Mouse (Mus musculus) kidney, adult 2 months (tissue): Measurements from ENCODE around the gene Aimp2. TPM values are rescaled to one million over a fixed set of nuclear protein-coding genes. Genes with fewer than 3 reads are reported as not detected.

Experiments
- DNase-seq: peaks from one replicate; pipeline ENCODE4 v3.0.0; 2021
- H3K27ac ChIP-seq: fragments of 200-500 bp; 2 replicates; pipeline ENCODE4 v1.5.1; 2012; ENCODE audit warnings: low read depth, low read length, control low read depth, inconsistent platforms; ENCODE audit not compliant: insufficient read depth
- H3K27me3 ChIP-seq: fragments of 200-500 bp; replicated peaks from 2 replicates; pipeline ENCODE4 v1.6.1; 2012; ENCODE audit warnings: mild to moderate bottlenecking, moderate library complexity, low read length, inconsistent platforms; ENCODE audit not compliant: control insufficient read depth, insufficient read depth
- H3K36me3 ChIP-seq: fragments of 200-500 bp; 2 replicates; pipeline ENCODE4 v1.6.1; 2012; ENCODE audit warnings: mild to moderate bottlenecking, moderate library complexity, low read length, inconsistent platforms; ENCODE audit not compliant: control insufficient read depth, insufficient read depth
- H3K4me1 ChIP-seq: fragments of 200-500 bp; 2 replicates; pipeline ENCODE4 v1.6.1; 2011; ENCODE audit warnings: low read length; ENCODE audit not compliant: control insufficient read depth, insufficient read depth
- H3K4me3 ChIP-seq: fragments of 200-500 bp; 2 replicates; pipeline ENCODE4 v1.5.1; 2011; ENCODE audit warnings: mild to moderate bottlenecking, low read depth, low read length, control low read depth; ENCODE audit not compliant: insufficient read depth
- CTCF ChIP-seq: fragments of 200-500 bp; conservative IDR thresholded peaks from 2 replicates; pipeline ENCODE4 v1.5.1; 2011; ENCODE audit warnings: low read depth, mild to moderate bottlenecking, control low read depth, low read length, moderate library complexity, mixed read lengths; ENCODE audit not compliant: insufficient read depth, insufficient read length
- POLR2A ChIP-seq: fragments of 200-500 bp; IDR thresholded peaks from one replicate; pipeline ENCODE4 v1.6.1; 2011; ENCODE audit warnings: low read depth, low read length, control low read depth
- WGBS: fragments of 180-500 bp; shearing (Covaris S2); methylation state at CpG from one replicate; pipeline ENCODE4 v1.1.7; 2018; 5-methylcytosine and 5-hydroxymethylcytosine counted together
- polyA plus RNA-seq: library from polyadenylated mRNA; depleted of rRNA; stranded (reverse); fragments of >200 nt; gene quantifications from 2 replicates; pipeline ENCODE4 v1.2.3, GENCODE M21; 2012

Gene Aimp2
- polyA plus RNA-seq, 1 experiment, result 41.9 TPM

- peak; percentile 13 for DNase-seq
- H3K27ac ChIP-seq, result no peak overlapping the region
- H3K27me3 ChIP-seq, result no peaks in the 10 kb centered on the region
- no peaks in the 10 kb centered on the region for H3K36me3 ChIP-seq
- H3K4me1 ChIP-seq, result no peaks in the 10 kb centered on the region
- 53% methylated on average over 3 of the region's 3 CpGs for WGBS
- H3K4me3 ChIP-seq, result no peak overlapping the region
- TF ChIP-seq CTCF (no peak), POLR2A (no peak)
Observed at GRCm38 (mm10) chr5:143902111-143902510, 7.5 kb downstream of the Aimp2 start.

- no peak within 1 kb of the TSS for H3K4me3 ChIP-seq
- H3K27me3 ChIP-seq, result no peaks in the 10 kb centered on the region
- DNase-seq, result no peak
- H3K36me3 ChIP-seq, result no peaks in the 10 kb centered on the region
- TF ChIP-seq POLR2A (no peak), CTCF (no peak)
- WGBS, result 92% methylated on average over 14 of the region's 14 CpGs
- H3K27ac ChIP-seq, result no peak within 1 kb of the TSS
- no peaks in the 10 kb centered on the region for H3K4me1 ChIP-seq
Observed at GRCm38 (mm10) chr5:143897635-143898330, 11.9 kb downstream of the Aimp2 start, which contains the start of gene Ankrd61. TSS of gene Ankrd61 (minus strand) at chr5:143897685.

DNA sequence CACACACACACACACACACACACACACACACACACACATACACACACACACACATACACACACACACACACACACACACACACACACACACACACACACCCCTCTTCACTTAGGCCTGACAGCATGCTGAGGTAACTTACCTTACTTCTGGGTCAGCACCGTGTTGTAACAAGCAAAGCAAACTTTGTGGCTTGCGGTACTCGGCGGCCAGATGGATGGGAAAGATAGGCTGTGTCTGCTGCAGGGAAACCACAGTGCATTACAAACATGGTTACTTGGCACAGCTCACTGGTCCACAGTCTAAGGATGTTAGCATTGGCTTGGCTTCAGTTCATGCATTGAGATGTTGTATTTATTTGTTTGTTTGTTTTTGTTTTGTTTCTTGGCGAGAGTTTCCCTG, 16.3 kb downstream of the Aimp2 start:
- DNase-seq, result peak; percentile 7
- 45% methylated on average over 5 of the region's 5 CpGs for WGBS
- Histone ChIP-seq H3K4me3 (no peak overlapping the region), H3K27ac (no peak overlapping the region), H3K27me3 (no peaks in the 10 kb centered on the region), H3K36me3 (peaks cover 5% of the 10 kb centered on the region), H3K4me1 (no peaks in the 10 kb centered on the region)
- no peak for TF ChIP-seq CTCF

DNA sequence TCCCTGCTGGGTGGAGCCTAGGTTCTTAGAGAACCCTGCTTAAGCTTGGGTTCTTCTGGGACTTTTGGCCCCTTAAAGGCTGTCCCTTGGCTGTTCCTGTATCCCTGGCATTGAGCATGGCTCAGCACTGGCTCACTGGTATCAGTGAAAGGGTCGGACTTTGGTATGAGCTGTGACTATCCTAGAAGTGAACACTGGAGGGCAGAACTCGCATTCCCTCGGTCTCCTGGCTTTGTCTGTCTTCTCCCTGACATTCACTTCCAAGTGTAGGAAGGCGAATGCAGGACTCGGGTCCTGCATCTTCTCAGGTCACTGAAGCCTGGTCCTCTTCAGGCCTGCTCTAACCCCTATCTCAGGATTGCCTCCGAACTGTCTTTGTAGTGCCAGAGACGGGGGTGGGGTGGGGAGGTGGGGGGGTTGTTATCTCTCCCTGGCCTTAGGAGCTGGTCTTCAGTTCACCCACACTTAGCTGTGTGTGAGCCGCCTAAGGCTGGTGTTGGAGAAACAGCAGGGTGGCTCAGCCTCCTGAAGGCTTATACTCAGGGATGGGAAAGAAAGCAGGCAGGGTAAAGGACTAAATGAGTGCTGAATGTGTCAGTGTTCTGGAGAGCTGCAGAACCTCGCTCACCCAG, 17.3 kb downstream of the Aimp2 start:
- no peak; the same call in 1 of the 2 replicates for TF ChIP-seq CTCF
- TF ChIP-seq POLR2A, result no peak
- Histone ChIP-seq H3K36me3 (peaks cover 5% of the 10 kb centered on the region), H3K4me3 (no peak overlapping the region), H3K4me1 (no peaks in the 10 kb centered on the region), H3K27ac (no peak overlapping the region), H3K27me3 (no peaks in the 10 kb centered on the region)
- DNase-seq, result no peak
- WGBS, result 77% methylated on average over 9 of the region's 9 CpGs

DNA sequence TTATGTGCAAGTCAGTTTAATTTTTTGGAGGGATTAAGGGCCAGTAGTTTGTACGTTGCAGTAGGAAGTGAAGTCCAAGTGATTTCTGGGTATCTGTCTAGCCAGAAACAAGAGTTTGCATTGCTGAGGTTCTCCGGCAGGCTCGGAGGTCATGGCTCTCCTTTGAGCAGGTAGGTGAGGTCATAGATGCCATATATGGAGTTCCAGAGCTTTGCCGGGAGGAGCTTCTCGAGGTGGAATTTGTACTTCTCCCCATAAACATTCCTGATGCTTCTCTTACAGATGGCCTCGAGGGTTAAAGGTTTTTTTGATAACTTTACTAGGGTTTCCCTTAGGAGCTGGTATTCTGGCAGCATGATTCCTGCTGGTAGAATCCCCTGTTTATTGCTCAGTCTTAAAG, 18.9 kb downstream of the Aimp2 start:
- no peak for TF ChIP-seq POLR2A
- no peak for TF ChIP-seq CTCF
- 59% methylated on average over 6 of the region's 6 CpGs for WGBS
- Histone ChIP-seq H3K36me3 (peaks cover 8% of the 10 kb centered on the region), H3K27me3 (no peaks in the 10 kb centered on the region), H3K4me3 (no peak overlapping the region), H3K4me1 (no peaks in the 10 kb centered on the region), H3K27ac (no peak overlapping the region)
- no peak for DNase-seq

GRCm38 (mm10) chr5:143885274-143885673, 24.4 kb downstream of the Aimp2 start:
- DNase-seq, result no peak
- Histone ChIP-seq H3K4me3 (no peak overlapping the region), H3K36me3 (peaks cover 13% of the 10 kb centered on the region), H3K27ac (no peak overlapping the region), H3K27me3 (no peaks in the 10 kb centered on the region), H3K4me1 (no peaks in the 10 kb centered on the region)
- TF ChIP-seq CTCF, result no peak
- no peak for TF ChIP-seq POLR2A
- WGBS, result 100% methylated on average over 3 of the region's 3 CpGs

GRCm38 (mm10) chr5:143874571-143874970, 35.1 kb downstream of the Aimp2 start:
- no peak for DNase-seq
- Histone ChIP-seq H3K27ac (no peak overlapping the region), H3K36me3 (no peaks in the 10 kb centered on the region; the same call in none of the 2 replicates), H3K4me3 (no peak overlapping the region), H3K27me3 (no peaks in the 10 kb centered on the region), H3K4me1 (no peaks in the 10 kb centered on the region)
- TF ChIP-seq POLR2A, result no peak
- no peak for TF ChIP-seq CTCF
- WGBS, result 69% methylated on average over 4 of the region's 4 CpGs
